Mouse (Mus musculus) midbrain, embryonic 12.5 days (tissue): Measurements from ENCODE around the gene Olfr961. TPM values are rescaled to one million over a fixed set of nuclear protein-coding genes. Genes with fewer than 3 reads are reported as not detected.
A peak's percentile ranks its signal among the peaks of the same experiment; 100 is the strongest.

ENCODE experiments used
- ATAC-seq: fragments of 200-750 bp; cut with Nextera tagmentation; 2 replicates; pipeline ENCODE4 v1.8.0; 2017; ENCODE audit warnings: low read depth, moderate TSS enrichment, moderate library complexity; ENCODE audit not compliant: low FRiP score
- H3K27ac ChIP-seq: fragments of 300-500 bp; sonication (generic); replicated peaks from 2 replicates; pipeline ENCODE4 v1.5.1; 2016; ENCODE audit warnings: mild to moderate bottlenecking
- H3K27me3 ChIP-seq: fragments of 300-500 bp; sonication (generic); 2 replicates; pipeline ENCODE4 v1.6.1; 2016; ENCODE audit warnings: mild to moderate bottlenecking
- H3K36me3 ChIP-seq: fragments of 300-500 bp; sonication (generic); 2 replicates; pipeline ENCODE4 v1.6.1; 2016
- H3K4me1 ChIP-seq: fragments of 300-500 bp; sonication (generic); 2 replicates; pipeline ENCODE4 v1.6.1; 2016
- H3K4me2 ChIP-seq: fragments of 300-500 bp; sonication (generic); replicated peaks from 2 replicates; pipeline ENCODE4 v1.6.1; 2016; ENCODE audit warnings: mild to moderate bottlenecking, moderate library complexity
- H3K4me3 ChIP-seq: fragments of 300-500 bp; sonication (generic); 2 replicates; pipeline ENCODE4 v1.5.1; 2016; ENCODE audit warnings: mild to moderate bottlenecking
- H3K9ac ChIP-seq: fragments of 300-500 bp; sonication (generic); replicated peaks from 2 replicates; pipeline ENCODE4 v1.6.1; 2016; ENCODE audit warnings: mild to moderate bottlenecking, moderate library complexity
- H3K9me3 ChIP-seq: fragments of 300-500 bp; sonication (generic); 2 replicates; pipeline ENCODE4 v1.6.1; 2016; ENCODE audit warnings: mild to moderate bottlenecking
- WGBS: fragments of 180-500 bp; shearing (Covaris S2); methylation state at CpG from one replicate; pipeline ENCODE4 v1.1.7; 2016; 5-methylcytosine and 5-hydroxymethylcytosine counted together
- polyA plus RNA-seq: library from polyadenylated mRNA; unstranded; fragments of >200 nt; fragmentation: Nextera tagmentation; extraction: Ambion mirVana; gene quantifications from 2 replicates; pipeline ENCODE4 v1.2.1, GENCODE M21; 2016

The Olfr961 gene
- polyA plus RNA-seq, 1 experiment from 2014 or later, result not detected

DNA sequence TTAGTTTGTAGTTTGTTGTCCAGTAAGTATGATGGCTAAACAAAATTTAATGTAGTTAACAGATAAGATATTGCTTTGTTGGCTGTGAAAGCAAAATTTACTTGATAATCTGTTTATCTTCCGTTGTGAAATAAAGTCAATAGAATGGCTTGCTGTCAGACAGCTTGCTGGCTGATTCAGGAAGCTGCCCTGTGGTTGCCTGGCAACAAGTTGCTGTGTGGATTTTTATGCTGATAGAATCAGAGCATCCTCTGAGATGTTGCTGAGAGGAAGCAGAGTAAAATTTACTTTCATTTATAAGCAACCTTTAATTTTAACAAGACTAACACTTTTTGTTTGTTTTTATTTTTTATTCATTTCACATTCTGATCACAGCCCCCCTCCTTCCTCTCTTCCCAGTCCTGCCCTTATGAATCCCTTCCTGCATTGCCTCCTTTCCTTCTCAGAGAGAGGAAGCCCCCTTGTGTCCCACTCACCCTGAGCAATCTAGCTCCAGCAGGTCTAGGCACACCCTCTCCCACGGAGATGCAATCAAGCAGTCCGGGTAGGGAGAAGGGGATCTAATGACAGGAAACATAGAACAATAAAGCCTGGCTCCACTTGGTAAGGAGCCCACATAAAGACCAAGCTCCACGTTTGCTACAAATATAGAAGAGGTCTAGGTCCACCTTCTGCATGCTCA is 10.8 kb upstream of the Olfr961 start:
- no peaks in the 10 kb centered on the region for H3K9me3 ChIP-seq
- H3K27me3 ChIP-seq, result no peaks in the 10 kb centered on the region
- no peaks in the 10 kb centered on the region for H3K36me3 ChIP-seq
- no peak overlapping the region for H3K4me2 ChIP-seq
- H3K4me1 ChIP-seq, result no peaks in the 10 kb centered on the region
- 40% methylated on average over 4 of the region's 4 CpGs for WGBS
- 0 out of 2 replicates have a peak, but pooled peaks have one; percentile 47 for ATAC-seq
- H3K4me3 ChIP-seq, result no peak overlapping the region
- no peak overlapping the region for H3K9ac ChIP-seq
- no peak overlapping the region for H3K27ac ChIP-seq

DNA sequence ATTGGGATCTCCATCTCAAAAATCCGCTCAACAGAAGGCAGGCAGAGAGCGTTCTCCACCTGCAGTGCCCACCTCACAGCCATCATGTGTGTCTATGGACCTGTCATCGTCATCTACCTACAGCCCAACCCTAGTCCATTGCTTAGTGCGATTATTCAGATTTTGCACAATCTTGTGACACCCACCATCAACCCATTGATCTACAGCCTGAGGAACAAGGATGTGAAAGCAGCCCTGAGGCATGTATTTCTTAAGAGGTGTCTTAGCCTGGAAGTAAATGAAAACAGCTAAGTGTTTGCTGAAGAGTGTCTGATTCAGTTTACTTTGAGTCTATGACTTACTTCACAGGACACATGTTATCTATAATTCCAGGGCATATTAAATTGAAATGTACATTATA is 2.5 kb downstream of the Olfr961 start:
- no peak for ATAC-seq
- Histone ChIP-seq H3K4me3 (no peak overlapping the region), H3K4me2 (no peak overlapping the region), H3K9me3 (no peaks in the 10 kb centered on the region), H3K27ac (no peak overlapping the region), H3K4me1 (no peaks in the 10 kb centered on the region), H3K27me3 (no peaks in the 10 kb centered on the region), H3K36me3 (no peaks in the 10 kb centered on the region), H3K9ac (no peak overlapping the region)
- WGBS, result 85% methylated on average over 4 of the region's 4 CpGs

DNA sequence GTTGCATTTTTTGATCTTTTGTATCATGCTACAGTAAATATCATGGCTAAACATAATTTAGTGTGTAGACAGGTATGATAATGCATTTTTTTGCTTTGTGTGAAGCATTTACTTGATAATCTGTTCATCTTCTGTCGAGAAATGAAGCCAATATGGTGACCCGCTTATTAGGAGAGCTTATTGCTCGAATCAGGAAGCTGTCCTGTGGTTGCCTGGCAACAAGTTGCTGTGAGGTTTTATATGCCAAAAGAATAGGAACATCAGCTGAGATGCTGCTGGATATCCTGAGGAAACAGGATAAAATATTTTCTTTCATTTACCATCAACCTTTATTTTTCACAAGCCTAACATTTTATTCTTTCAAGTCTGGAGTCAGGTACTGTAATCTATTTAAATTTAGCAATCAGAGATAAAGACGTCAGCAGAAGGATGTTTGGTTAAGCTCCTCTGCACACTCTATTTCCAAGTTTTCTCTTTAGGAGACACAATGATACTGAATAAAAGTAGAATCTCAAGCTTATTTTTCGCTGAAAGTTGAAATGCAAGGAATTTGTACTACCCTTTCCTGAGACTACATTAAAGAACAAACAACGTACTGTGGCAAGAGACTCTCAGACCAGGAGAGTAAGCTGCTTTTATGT is 10.0 kb downstream of the Olfr961 start:
- H3K4me1 ChIP-seq, result no peaks in the 10 kb centered on the region
- H3K27me3 ChIP-seq, result no peaks in the 10 kb centered on the region
- H3K9ac ChIP-seq, result no peak overlapping the region
- no peaks in the 10 kb centered on the region for H3K36me3 ChIP-seq
- H3K9me3 ChIP-seq, result no peaks in the 10 kb centered on the region
- no peak overlapping the region for H3K4me3 ChIP-seq
- no peak overlapping the region for H3K4me2 ChIP-seq
- WGBS, result 66% methylated on average over 6 of the region's 6 CpGs
- no peak for ATAC-seq
- H3K27ac ChIP-seq, result no peak overlapping the region

DNA sequence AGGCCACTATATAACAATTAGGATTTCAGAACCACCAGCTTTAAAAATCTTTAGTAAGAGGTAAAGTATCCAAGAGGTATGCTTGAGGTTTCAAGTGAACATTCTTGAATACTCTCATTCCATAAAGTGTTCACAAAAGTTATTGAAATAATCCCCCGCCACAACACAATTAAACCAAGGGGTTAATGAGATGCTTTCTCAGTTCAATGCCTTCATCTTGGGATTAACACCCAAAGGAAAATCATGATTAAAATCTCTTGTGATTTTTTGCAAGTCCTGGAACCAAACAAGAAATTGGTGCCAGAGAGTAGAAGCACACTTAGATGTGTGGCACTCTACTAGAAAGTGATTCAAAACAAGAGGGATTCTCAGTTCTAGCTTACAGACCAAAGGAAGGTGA is 22.0 kb downstream of the Olfr961 start, which contains the start of gene Olfr963:
Olfr963 (plus strand) TSS at position 301 of the 400 bp plus-strand sequence.
- WGBS, result 88% methylated on average over 1 of the region's 1 CpGs
- Histone ChIP-seq H3K4me2 (no peak within 1 kb of the TSS), H3K27ac (no peak within 1 kb of the TSS), H3K27me3 (no peaks in the 10 kb centered on the region), H3K4me1 (no peaks in the 10 kb centered on the region), H3K4me3 (no peak within 1 kb of the TSS), H3K36me3 (no peaks in the 10 kb centered on the region), H3K9ac (no peak within 1 kb of the TSS), H3K9me3 (no peaks in the 10 kb centered on the region)
- ATAC-seq, result no peak

DNA sequence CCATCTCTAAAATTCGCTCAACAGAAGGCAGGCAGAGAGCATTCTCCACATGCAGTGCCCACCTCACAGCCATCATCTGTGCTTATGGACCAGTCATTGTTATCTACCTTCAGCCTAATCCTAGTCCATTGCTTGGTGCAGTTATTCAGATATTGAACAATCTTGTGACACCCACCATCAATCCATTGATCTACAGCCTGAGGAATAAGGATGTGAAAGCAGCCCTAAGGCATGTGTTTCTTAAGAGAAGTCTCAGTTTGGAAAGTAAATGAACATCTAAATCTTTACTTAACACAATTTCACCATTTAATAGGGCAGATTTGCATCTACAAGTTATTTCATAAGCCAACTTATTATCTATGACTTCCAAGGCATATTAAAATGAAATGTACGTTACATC is 24.8 kb downstream of the Olfr961 start:
- no peak for ATAC-seq
- 84% methylated on average over 2 of the region's 2 CpGs for WGBS
- H3K4me2 ChIP-seq, result no peak overlapping the region
- no peaks in the 10 kb centered on the region for H3K9me3 ChIP-seq
- H3K36me3 ChIP-seq, result no peaks in the 10 kb centered on the region
- no peaks in the 10 kb centered on the region for H3K27me3 ChIP-seq
- no peak overlapping the region for H3K4me3 ChIP-seq
- no peak overlapping the region for H3K27ac ChIP-seq
- no peaks in the 10 kb centered on the region for H3K4me1 ChIP-seq
- H3K9ac ChIP-seq, result no peak overlapping the region

DNA sequence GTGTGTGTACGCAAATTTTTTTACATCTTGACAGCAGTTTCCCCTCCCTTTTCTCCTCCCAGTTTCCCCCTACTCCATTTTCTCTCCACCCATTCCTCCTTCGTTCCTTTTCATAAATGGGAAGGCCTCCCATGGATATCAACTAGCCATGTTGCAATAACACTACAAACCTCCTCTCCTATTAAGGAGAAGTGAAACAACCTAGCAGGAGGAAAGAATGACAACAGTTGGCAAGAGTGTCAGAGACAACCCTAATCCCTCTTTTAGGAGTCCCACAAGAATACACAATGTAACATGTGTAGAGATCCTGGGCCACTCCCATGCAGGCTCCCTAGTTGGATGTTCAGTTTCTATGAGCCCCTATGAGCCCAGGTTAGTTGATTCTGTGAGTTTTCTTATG is 29.9 kb downstream of the Olfr961 start:
- no peaks in the 10 kb centered on the region for H3K36me3 ChIP-seq
- 97% methylated on average over 2 of the region's 2 CpGs for WGBS
- H3K4me2 ChIP-seq, result no peak overlapping the region
- no peak overlapping the region for H3K9ac ChIP-seq
- no peak overlapping the region for H3K27ac ChIP-seq
- H3K9me3 ChIP-seq, result no peaks in the 10 kb centered on the region
- H3K27me3 ChIP-seq, result no peaks in the 10 kb centered on the region
- ATAC-seq, result no peak
- no peaks in the 10 kb centered on the region for H3K4me1 ChIP-seq
- no peak overlapping the region for H3K4me3 ChIP-seq

DNA sequence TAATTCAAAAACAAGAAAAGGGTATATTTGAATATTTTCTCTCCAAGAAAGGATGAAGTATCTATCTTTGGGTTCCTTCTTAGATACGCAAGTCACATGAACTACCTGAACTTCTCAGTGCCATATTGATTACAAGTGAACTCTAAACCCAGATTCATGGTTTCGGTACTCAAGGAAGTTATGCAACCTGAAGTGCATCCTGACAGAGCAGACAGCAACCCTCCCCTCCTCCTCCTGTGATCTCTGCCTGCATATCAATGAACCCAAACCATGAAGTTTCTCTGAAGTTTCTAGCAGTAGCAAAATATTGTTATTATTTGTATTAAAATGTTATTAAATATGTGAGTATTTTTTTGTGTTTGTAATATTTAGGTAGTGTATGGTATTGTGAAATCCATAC is 33.7 kb downstream of the Olfr961 start:
- Histone ChIP-seq H3K4me2 (no peak overlapping the region), H3K36me3 (no peaks in the 10 kb centered on the region), H3K27me3 (no peaks in the 10 kb centered on the region), H3K4me3 (no peak overlapping the region), H3K9ac (no peak overlapping the region), H3K4me1 (no peaks in the 10 kb centered on the region), H3K27ac (no peak overlapping the region), H3K9me3 (no peaks in the 10 kb centered on the region)
- WGBS, result 95% methylated on average over 2 of the region's 2 CpGs
- no peak for ATAC-seq

DNA sequence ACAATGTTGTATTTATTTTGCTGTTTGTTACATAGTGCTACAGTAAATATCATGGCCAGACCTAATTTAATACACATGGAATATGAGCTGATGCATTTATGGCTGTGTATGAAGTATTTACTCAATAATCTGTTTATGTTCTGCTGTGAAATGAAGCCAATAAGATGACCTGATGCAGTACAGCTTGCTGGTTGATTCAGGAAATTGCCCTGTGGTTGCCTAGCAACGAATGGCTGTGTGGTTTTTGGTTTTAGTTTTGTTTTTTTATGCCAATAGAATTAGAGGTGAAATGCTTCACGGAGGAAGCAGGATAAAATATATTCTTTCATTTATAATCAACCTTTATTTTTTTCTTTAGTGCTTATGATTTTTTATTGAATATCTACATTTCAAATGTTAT is 34.4 kb downstream of the Olfr961 start:
- Histone ChIP-seq H3K4me2 (no peak overlapping the region), H3K27me3 (no peaks in the 10 kb centered on the region), H3K4me1 (no peaks in the 10 kb centered on the region), H3K9ac (no peak overlapping the region), H3K4me3 (no peak overlapping the region), H3K27ac (no peak overlapping the region), H3K9me3 (no peaks in the 10 kb centered on the region), H3K36me3 (no peaks in the 10 kb centered on the region)
- 71% methylated on average over 2 of the region's 2 CpGs for WGBS
- ATAC-seq, result no peak

Other genes starting within 250 kb of the Olfr961 start
- gene Olfr952, start 217.9 kb upstream of the Olfr961 start, polyA plus RNA-seq, result not detected in 2 replicates
- not detected in 2 replicates for gene Olfr954, start 188.4 kb upstream of the Olfr961 start, polyA plus RNA-seq
- gene Olfr955, start 173.1 kb upstream of the Olfr961 start, polyA plus RNA-seq, result not detected in 2 replicates
- not detected in 2 replicates for gene Olfr44, start 151.1 kb upstream of the Olfr961 start, polyA plus RNA-seq
- gene Olfr957, start 129.3 kb upstream of the Olfr961 start, polyA plus RNA-seq, result not detected in 2 replicates
- gene Olfr958, start 91.0 kb upstream of the Olfr961 start, polyA plus RNA-seq, result not detected in 2 replicates
- not detected in 2 replicates for gene Olfr959, start 69.5 kb upstream of the Olfr961 start, polyA plus RNA-seq
- gene AW551984, start 40.7 kb upstream of the Olfr961 start, polyA plus RNA-seq, result 23.2 and 23.6 TPM in 2 replicates
- gene Olfr148, start 34.4 kb upstream of the Olfr961 start, polyA plus RNA-seq, result not detected in 2 replicates
- not detected in 2 replicates for gene Olfr960, start 23.7 kb upstream of the Olfr961 start, polyA plus RNA-seq
- gene Olfr963, start 22.1 kb downstream of the Olfr961 start, polyA plus RNA-seq, result not detected in 2 replicates
- 0.11 TPM in 1 of 2 replicates, not detected in the other for gene Olfr149, start 62.0 kb downstream of the Olfr961 start, polyA plus RNA-seq
- not detected in 2 replicates for gene Olfr965, start 66.3 kb downstream of the Olfr961 start, polyA plus RNA-seq
- gene Olfr150, start 85.9 kb downstream of the Olfr961 start, polyA plus RNA-seq, result not detected in 2 replicates
- not detected in 2 replicates for gene Olfr967, start 101.2 kb downstream of the Olfr961 start, polyA plus RNA-seq
- gene Olfr968, start 138.2 kb downstream of the Olfr961 start, polyA plus RNA-seq, result not detected in 2 replicates
- gene Olfr969, start 145.9 kb downstream of the Olfr961 start, polyA plus RNA-seq, result not detected in 2 replicates
- gene Olfr970, start 163.8 kb downstream of the Olfr961 start, polyA plus RNA-seq, result not detected in 2 replicates
- gene Olfr971, start 191.8 kb downstream of the Olfr961 start, polyA plus RNA-seq, result not detected in 2 replicates
- gene Olfr972, start 221.3 kb downstream of the Olfr961 start, polyA plus RNA-seq, result not detected in 2 replicates